Mouse (Mus musculus) heart, postnatal 4 days (tissue): Measurements from ENCODE around the gene Cadm2. TPM values are rescaled to one million over a fixed set of nuclear protein-coding genes. Genes with fewer than 3 reads are reported as not detected.

Experiments used
- DNase-seq: peaks from one replicate; pipeline ENCODE4 v3.0.0; 2021
- total RNA-seq, 2 experiments: library from RNA; stranded (reverse); gene quantifications; 2 replicates each; pipeline ENCODE4 v1.2.3; 2021

Gene Cadm2
- total RNA-seq, 2 experiments from 2014 or later, result 0.09 TPM; not detected in 1

- DNase-seq, result no peak
Observed at GRCm38 (mm10) chr16:66706476-66706875, 914.2 kb downstream of the Cadm2 start.

DNA sequence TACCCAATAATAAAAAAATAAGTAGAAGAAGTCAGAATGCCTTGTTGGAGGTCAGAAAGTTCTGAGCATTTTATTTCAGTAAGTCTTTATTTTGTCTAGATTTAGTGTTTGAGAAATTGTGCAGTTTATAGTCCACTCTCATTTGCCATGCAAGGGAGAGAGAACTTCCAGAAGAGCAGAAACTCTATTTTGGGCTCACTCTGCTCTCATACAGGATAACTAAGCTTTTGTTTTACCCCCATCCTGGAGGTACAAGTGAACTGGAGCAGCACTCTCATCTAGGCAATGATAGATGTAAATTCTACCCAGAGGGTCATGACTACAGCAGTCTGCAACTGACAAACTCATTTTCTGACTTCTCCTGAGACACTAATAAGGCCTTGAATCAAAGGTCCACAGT, 925.9 kb downstream of the Cadm2 start:
- DNase-seq, result no peak

- no peak for DNase-seq
Observed at GRCm38 (mm10) chr16:66677241-66677640, 943.5 kb downstream of the Cadm2 start.

DNA sequence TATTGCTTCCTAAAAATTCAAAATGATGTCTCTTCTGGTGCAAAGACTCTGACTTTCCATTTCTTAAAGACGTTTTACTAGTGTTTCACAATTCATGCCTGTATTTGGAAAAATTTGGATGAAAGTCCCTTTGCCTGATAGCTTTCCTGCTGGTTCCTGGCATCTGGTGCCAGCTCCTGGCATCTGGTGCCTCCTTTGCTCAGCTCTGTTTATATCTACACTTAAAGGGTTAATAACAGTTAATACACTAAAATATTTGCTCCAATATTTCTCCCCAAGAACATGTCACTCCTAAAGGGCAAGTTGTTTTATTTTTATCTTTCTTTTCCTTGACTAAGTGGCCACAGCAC, 969.7 kb downstream of the Cadm2 start:
- DNase-seq, result no peak

DNA sequence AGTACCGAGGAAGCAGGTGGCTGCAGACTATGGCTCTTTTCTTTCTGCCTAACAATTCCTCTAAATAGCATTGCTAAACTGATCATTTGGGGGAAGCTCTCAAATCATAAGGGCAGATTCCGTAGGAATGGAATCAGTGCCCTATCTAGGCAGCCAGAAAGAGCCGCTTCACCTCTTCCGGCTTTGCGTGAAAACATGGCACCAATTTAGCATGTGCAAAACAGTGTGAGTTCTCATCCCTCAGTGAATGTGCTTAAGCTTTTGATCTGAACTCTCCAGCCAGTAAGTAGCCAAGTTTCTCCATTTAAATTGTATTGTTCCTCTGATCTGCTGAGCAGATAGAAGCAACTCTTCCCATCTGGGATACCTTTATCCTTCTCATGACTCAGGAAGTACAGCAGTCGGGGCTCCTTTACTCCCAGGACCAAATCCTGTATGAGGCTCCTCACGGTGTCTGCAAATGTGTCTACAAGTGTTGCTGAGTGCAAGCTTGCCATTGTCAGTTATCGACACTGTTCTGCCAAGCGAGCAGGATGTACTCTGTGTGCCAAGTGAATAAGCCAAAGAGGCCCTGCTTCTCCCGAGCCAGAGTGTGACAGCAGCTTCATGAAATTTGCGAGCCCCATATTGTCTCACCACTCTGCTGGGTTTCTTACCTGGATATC, 970.2 kb downstream of the Cadm2 start:
- DNase-seq, result no peak

GRCm38 (mm10) chr16:66647798-66648197, 972.9 kb downstream of the Cadm2 start:
- no peak for DNase-seq

DNA sequence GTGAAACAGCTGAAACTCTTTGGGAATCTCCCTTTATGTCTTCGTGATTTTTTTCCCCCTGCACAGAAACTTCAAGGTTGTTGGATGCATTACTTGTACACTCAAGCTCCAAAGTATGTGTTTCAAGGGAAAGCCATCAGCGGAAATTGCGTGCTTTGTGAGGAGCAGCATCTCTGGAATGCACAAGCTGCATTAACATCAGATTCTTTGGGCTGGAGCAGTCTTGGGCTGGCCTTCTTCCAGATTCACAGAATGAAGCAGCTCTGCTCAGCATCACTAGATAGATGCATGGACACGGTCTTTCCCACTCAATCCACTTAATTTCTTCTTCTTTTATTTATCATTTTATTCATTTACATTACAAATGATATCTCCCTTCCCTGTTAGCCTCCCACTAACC, 977.1 kb downstream of the Cadm2 start:
- no peak for DNase-seq

GRCm38 (mm10) chr16:66627527-66627926, 993.2 kb downstream of the Cadm2 start:
- no peak for DNase-seq

GRCm38 (mm10) chr16:66622423-66622822, 998.3 kb downstream of the Cadm2 start:
- no peak for DNase-seq

- no peak for DNase-seq
Observed at GRCm38 (mm10) chr16:66612624-66613023, 1008.1 kb downstream of the Cadm2 start.
